Mouse (Mus musculus) megakaryocyte, embryonic 14.5 days (primary cell): Measurements from ENCODE around the gene Prkra.

Experiments used
- FLI1 ChIP-seq: IDR thresholded peaks from 2 replicates; pipeline ENCODE4 v1.6.1; 2012; ENCODE audit warnings: low read length, inconsistent platforms, mixed read lengths
- GATA1 ChIP-seq: IDR thresholded peaks from 3 replicates; pipeline ENCODE4 v1.6.1; 2012; ENCODE audit warnings: mixed read lengths, low read length, inconsistent platforms, borderline replicate concordance

GRCm38 (mm10) chr2:76597521-76597920 is 50.3 kb downstream of the Prkra start:
- TF ChIP-seq GATA1 (no peak), FLI1 (no peak)
